Mouse (Mus musculus): ENCODE data around the gene Pcbp4. TPM values are rescaled to one million over a fixed set of nuclear protein-coding genes. Genes with fewer than 3 reads are reported as not detected.
"Not testable (repeated sequence)": the region's sequence is repeated elsewhere in the genome, so short reads cannot be mapped to it uniquely, and the experiment has no call there.

The Pcbp4 gene
- polyA plus RNA-seq, 1 experiment from 2014 or later = 362 TPM

GRCm38 (mm10) chr9:106476924-106477484 is 23.9 kb downstream of the Pcbp4 start, which contains the start of gene Parp3:
Parp3 (minus strand) TSS chr9:106476949.
- H3K36me3 ChIP-seq = peaks cover 19% of the 10 kb centered on the region
- peak within 1 kb of the TSS; percentile 59 for H3K4me3 ChIP-seq
- H3K27me3 ChIP-seq (replicated peaks) = no peaks in the 10 kb centered on the region
- H3K4me1 ChIP-seq = peaks cover 23% of the 10 kb centered on the region
- H3K27ac ChIP-seq = no peak within 1 kb of the TSS
- ATAC-seq (ENCODE audit: low FRiP score, low read depth) = peak; percentile 98
- H3K4me2 ChIP-seq (replicated peaks) = peak within 1 kb of the TSS; percentile 91
- WGBS = under 1% methylated on average over 41 of the region's 41 CpGs
- H3K9me3 ChIP-seq = no peaks in the 10 kb centered on the region
- H3K9ac ChIP-seq = peak within 1 kb of the TSS; percentile 61

GRCm38 (mm10) chr9:106477649-106478048 is 24.6 kb downstream of the Pcbp4 start:
- Histone ChIP-seq H3K36me3 (peaks cover 22% of the 10 kb centered on the region), H3K27me3 (replicated peaks) (no peaks in the 10 kb centered on the region), H3K9me3 (no peaks in the 10 kb centered on the region), H3K4me3 (peak overlapping the region; percentile 59), H3K4me1 (peaks cover 22% of the 10 kb centered on the region), H3K27ac (no peak overlapping the region), H3K4me2 (replicated peaks) (peak overlapping the region; percentile 91), H3K9ac (peak overlapping the region; percentile 61)
- no peak; the same call in 1 of the 2 replicates for ATAC-seq (ENCODE audit: low FRiP score, low read depth)
- 4% methylated on average over 16 of the region's 16 CpGs for WGBS

- Histone ChIP-seq H3K4me3 (peak overlapping the region; percentile 59), H3K4me1 (peaks cover 22% of the 10 kb centered on the region), H3K27ac (no peak overlapping the region), H3K9me3 (no peaks in the 10 kb centered on the region), H3K36me3 (peaks cover 27% of the 10 kb centered on the region), H3K4me2 (replicated peaks) (peak overlapping the region; percentile 91), H3K9ac (peak overlapping the region; percentile 61; the same call in 1 of the 2 replicates), H3K27me3 (replicated peaks) (no peaks in the 10 kb centered on the region)
- 86% methylated on average over 9 of the region's 9 CpGs for WGBS
- no peak for ATAC-seq (ENCODE audit: low FRiP score, low read depth)
These were observed 25.0 kb downstream of the Pcbp4 start for GRCm38 (mm10) chr9:106478101-106478500.

DNA sequence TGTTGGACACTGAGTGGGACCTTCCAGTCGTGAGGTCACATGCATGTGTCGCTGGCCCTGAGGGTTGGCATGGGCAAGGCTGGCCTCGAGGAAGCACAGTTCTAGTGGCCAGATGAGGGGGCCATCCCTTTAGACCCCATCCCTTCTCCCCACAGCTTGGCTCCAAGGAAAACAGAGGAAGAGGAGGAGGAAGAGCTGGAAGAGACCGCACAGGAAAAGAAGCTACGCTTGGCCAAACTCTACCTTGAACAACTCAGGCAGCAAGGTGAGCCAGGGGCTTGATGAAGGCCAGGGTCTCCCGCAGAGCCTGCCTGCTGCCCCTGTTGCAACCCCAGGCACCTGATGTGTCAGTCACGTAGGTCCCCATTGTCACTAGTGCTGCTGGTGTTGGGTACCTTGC is 27.4 kb downstream of the Pcbp4 start:
- Histone ChIP-seq H3K4me2 (replicated peaks) (no peak overlapping the region), H3K27me3 (replicated peaks) (no peaks in the 10 kb centered on the region), H3K9me3 (no peaks in the 10 kb centered on the region), H3K4me3 (no peak overlapping the region), H3K4me1 (peaks cover 11% of the 10 kb centered on the region), H3K27ac (no peak overlapping the region), H3K36me3 (peaks cover 51% of the 10 kb centered on the region), H3K9ac (no peak overlapping the region)
- 95% methylated on average over 7 of the region's 7 CpGs for WGBS
- ATAC-seq (ENCODE audit: low FRiP score, low read depth) = no peak

DNA sequence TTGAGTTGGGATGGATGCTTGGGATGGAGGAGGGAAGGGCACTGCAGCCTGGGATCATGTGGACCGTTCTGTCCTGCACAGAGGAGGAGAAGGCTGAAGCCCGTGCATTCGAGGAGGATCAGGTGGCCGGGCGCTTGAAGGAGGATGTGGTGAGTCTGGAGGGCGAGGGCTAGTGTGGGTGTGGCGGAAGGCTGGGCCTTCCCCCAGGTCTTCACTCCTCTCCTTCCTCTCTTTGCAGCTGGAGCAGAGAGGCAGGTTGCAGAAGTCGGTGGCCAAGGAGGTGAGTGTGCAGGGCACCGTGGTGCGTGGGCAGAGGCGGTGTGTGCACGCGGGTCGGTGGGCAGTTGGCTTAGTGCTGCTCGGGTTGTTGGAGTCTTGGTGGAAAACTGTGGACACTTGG is 28.0 kb downstream of the Pcbp4 start:
- no peaks in the 10 kb centered on the region for H3K27me3 ChIP-seq (replicated peaks)
- WGBS = 91% methylated on average over 15 of the region's 15 CpGs
- peaks cover 57% of the 10 kb centered on the region for H3K36me3 ChIP-seq
- H3K9ac ChIP-seq = no peak overlapping the region
- H3K27ac ChIP-seq = no peak overlapping the region
- H3K4me2 ChIP-seq (replicated peaks) = no peak overlapping the region
- H3K9me3 ChIP-seq = no peaks in the 10 kb centered on the region
- peaks cover 11% of the 10 kb centered on the region for H3K4me1 ChIP-seq
- no peak for ATAC-seq (ENCODE audit: low FRiP score, low read depth)
- no peak overlapping the region for H3K4me3 ChIP-seq

DNA sequence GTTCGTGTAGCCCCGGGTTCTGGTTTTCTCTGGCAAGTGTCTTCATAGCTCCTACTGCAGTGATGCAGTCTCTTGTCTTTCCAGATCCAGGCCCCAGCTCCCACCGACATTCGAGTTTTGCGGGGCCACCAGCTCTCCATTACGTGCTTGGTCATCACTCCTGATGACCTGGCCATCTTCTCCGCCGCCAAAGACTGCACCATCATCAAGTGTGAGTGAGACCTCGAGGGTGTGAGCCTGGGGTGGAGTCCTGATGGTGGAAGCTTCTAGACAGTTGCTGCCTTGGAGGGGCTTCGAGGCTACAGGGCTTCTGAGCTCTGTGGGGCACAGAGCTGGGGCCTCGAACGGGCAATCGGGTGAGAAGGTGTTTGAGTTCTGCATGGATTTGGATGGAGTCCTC is 28.6 kb downstream of the Pcbp4 start:
- 92% methylated on average over 13 of the region's 13 CpGs for WGBS
- H3K27me3 ChIP-seq (replicated peaks) = no peaks in the 10 kb centered on the region
- ATAC-seq (ENCODE audit: low FRiP score, low read depth) = no peak

DNA sequence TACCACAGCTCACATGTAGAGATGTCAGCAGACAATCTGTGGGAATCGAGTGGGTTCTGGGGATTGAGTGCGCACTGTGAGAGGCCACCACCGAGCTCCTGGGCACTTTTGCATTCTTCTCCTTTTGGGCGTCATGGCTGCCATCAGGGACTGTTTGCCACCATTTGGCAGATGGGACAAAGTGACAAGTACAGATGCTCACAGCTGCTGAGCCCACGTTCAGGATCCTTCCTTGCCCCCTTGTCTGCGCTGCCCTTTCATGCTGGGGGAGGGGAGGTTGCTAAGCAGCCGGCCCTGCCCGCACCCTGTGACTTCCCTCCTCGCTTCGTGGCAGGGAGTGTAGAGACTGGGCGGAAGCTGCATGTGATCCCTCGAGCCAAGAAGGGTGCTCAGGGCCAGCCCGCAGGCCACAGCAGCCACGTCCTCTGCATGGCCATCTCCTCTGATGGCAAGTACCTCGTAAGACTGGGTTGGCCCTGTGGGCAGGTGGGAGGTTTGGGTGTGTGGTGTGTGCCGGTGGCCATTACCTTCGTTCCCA is 29.6 kb downstream of the Pcbp4 start:
- Histone ChIP-seq H3K4me3 (no peak overlapping the region), H3K4me1 (peaks cover 8% of the 10 kb centered on the region), H3K36me3 (peaks cover 61% of the 10 kb centered on the region), H3K9ac (no peak overlapping the region), H3K27me3 (replicated peaks) (no peaks in the 10 kb centered on the region), H3K27ac (no peak overlapping the region), H3K9me3 (no peaks in the 10 kb centered on the region), H3K4me2 (replicated peaks) (no peak overlapping the region)
- 85% methylated on average over 17 of the region's 17 CpGs for WGBS
- ATAC-seq (ENCODE audit: low FRiP score, low read depth) = no peak

More for the DNA sequence above, 28.6 kb downstream of the Pcbp4 start:
- Histone ChIP-seq H3K4me3 (no peak overlapping the region), H3K36me3 (peaks cover 61% of the 10 kb centered on the region), H3K9ac (no peak overlapping the region), H3K4me1 (peaks cover 11% of the 10 kb centered on the region), H3K27ac (no peak overlapping the region), H3K4me2 (replicated peaks) (no peak overlapping the region), H3K9me3 (no peaks in the 10 kb centered on the region)

- ATAC-seq (ENCODE audit: low FRiP score, low read depth) = no peak
- Histone ChIP-seq H3K9ac (no peak overlapping the region), H3K4me2 (replicated peaks) (no peak overlapping the region), H3K9me3 (no peaks in the 10 kb centered on the region), H3K4me1 (peaks cover 3% of the 10 kb centered on the region), H3K27ac (no peak overlapping the region), H3K4me3 (no peak overlapping the region), H3K36me3 (peaks cover 61% of the 10 kb centered on the region), H3K27me3 (replicated peaks) (no peaks in the 10 kb centered on the region)
- 95% methylated on average over 10 of the region's 10 CpGs for WGBS
These were observed 30.0 kb downstream of the Pcbp4 start for GRCm38 (mm10) chr9:106483136-106483535.

- no peak overlapping the region for H3K4me2 ChIP-seq (replicated peaks)
- no peak overlapping the region for H3K4me3 ChIP-seq
- 93% methylated on average over 17 of the region's 17 CpGs for WGBS
- no peaks in the 10 kb centered on the region for H3K27me3 ChIP-seq (replicated peaks)
- no peaks in the 10 kb centered on the region for H3K9me3 ChIP-seq
- H3K27ac ChIP-seq = no peak overlapping the region
- no peak for ATAC-seq (ENCODE audit: low FRiP score, low read depth)
- H3K4me1 ChIP-seq = no peaks in the 10 kb centered on the region
- H3K36me3 ChIP-seq = peaks cover 61% of the 10 kb centered on the region
- H3K9ac ChIP-seq = no peak overlapping the region
These were observed 30.5 kb downstream of the Pcbp4 start for GRCm38 (mm10) chr9:106483606-106484005.

- 78% methylated on average over 10 of the region's 10 CpGs for WGBS
- peaks cover 58% of the 10 kb centered on the region for H3K36me3 ChIP-seq
These were observed 32.0 kb downstream of the Pcbp4 start for GRCm38 (mm10) chr9:106485076-106485475.

GRCm38 (mm10) chr9:106487602-106488001 is 34.5 kb downstream of the Pcbp4 start:
- WGBS = 84% methylated on average over 6 of the region's 6 CpGs

More at GRCm38 (mm10) chr9:106485076-106485475, 32.0 kb downstream of the Pcbp4 start:
- Histone ChIP-seq H3K27me3 (replicated peaks) (no peaks in the 10 kb centered on the region), H3K4me1 (no peaks in the 10 kb centered on the region), H3K4me2 (replicated peaks) (no peak overlapping the region), H3K27ac (no peak overlapping the region), H3K9ac (no peak overlapping the region), H3K9me3 (no peaks in the 10 kb centered on the region), H3K4me3 (no peak overlapping the region)
- no peak for ATAC-seq (ENCODE audit: low FRiP score, low read depth)

GRCm38 (mm10) chr9:106499667-106500066 is 46.6 kb downstream of the Pcbp4 start, which contains the start of gene Iqcf1:
Iqcf1 (plus strand) TSS chr9:106499967.
- Histone ChIP-seq H3K27me3 (replicated peaks) (0 out of 2 replicates have a peak, but pooled peaks cover 3% of the 10 kb centered on the region), H3K4me2 (replicated peaks) (no peak within 1 kb of the TSS), H3K4me3 (no peak within 1 kb of the TSS), H3K9me3 (no peaks in the 10 kb centered on the region), H3K36me3 (no peaks in the 10 kb centered on the region), H3K4me1 (no peaks in the 10 kb centered on the region), H3K9ac (no peak within 1 kb of the TSS), H3K27ac (no peak within 1 kb of the TSS)
- ATAC-seq (ENCODE audit: low FRiP score, low read depth) = no peak
- WGBS = 92% methylated on average over 6 of the region's 6 CpGs

More at GRCm38 (mm10) chr9:106487602-106488001, 34.5 kb downstream of the Pcbp4 start:
- H3K4me2 ChIP-seq (replicated peaks); ATAC-seq (ENCODE audit: low FRiP score, low read depth); H3K4me3 ChIP-seq; H3K9ac ChIP-seq; H3K27me3 ChIP-seq (replicated peaks); H3K4me1 ChIP-seq; H3K27ac ChIP-seq; H3K9me3 ChIP-seq: not testable (repeated sequence)
- H3K36me3 ChIP-seq = peaks cover 39% of the 10 kb centered on the region

- Histone ChIP-seq H3K4me1 (no peaks in the 10 kb centered on the region), H3K4me3 (no peak overlapping the region), H3K9me3 (no peaks in the 10 kb centered on the region), H3K4me2 (replicated peaks) (no peak overlapping the region), H3K9ac (no peak overlapping the region), H3K36me3 (no peaks in the 10 kb centered on the region), H3K27me3 (replicated peaks) (0 out of 2 replicates have a peak, but pooled peaks cover 3% of the 10 kb centered on the region), H3K27ac (no peak overlapping the region)
- no peak for ATAC-seq (ENCODE audit: low FRiP score, low read depth)
- WGBS = 89% methylated on average over 22 of the region's 22 CpGs
These were observed 48.8 kb downstream of the Pcbp4 start for GRCm38 (mm10) chr9:106501846-106502245.
